Mouse (Mus musculus) heart, embryonic 15.5 days (tissue): ENCODE results near the gene Sod3. TPM values are rescaled to one million over a fixed set of nuclear protein-coding genes. Genes with fewer than 3 reads are reported as not detected.

Experiments
- ATAC-seq: fragments of 200-750 bp; cut with Nextera tagmentation; replicated peaks from 2 replicates; pipeline ENCODE4 v1.8.0; 2017; ENCODE audit warnings: low read depth, moderate TSS enrichment; ENCODE audit not compliant: insufficient number of reproducible peaks, insufficient read depth, low FRiP score
- H3K27ac ChIP-seq: fragments of 300-500 bp; sonication (generic); 2 replicates; pipeline ENCODE4 v1.5.1; 2015; ENCODE audit warnings: mild to moderate bottlenecking, inconsistent platforms
- H3K27me3 ChIP-seq: fragments of 300-500 bp; sonication (generic); 2 replicates; pipeline ENCODE4 v1.6.1; 2015; ENCODE audit warnings: inconsistent platforms
- H3K36me3 ChIP-seq: fragments of 300-500 bp; sonication (generic); 2 replicates; pipeline ENCODE4 v1.6.1; 2015; ENCODE audit warnings: mild to moderate bottlenecking, inconsistent platforms
- H3K4me1 ChIP-seq: fragments of 300-500 bp; sonication (generic); replicated peaks from 2 replicates; pipeline ENCODE4 v1.6.1; 2015; ENCODE audit warnings: inconsistent platforms
- H3K4me2 ChIP-seq: fragments of 300-500 bp; sonication (generic); 2 replicates; pipeline ENCODE4 v1.6.1; 2015; ENCODE audit warnings: inconsistent platforms, mild to moderate bottlenecking, moderate library complexity
- H3K4me3 ChIP-seq: fragments of 300-500 bp; sonication (generic); 2 replicates; pipeline ENCODE4 v1.5.1; 2015; ENCODE audit warnings: mild to moderate bottlenecking, inconsistent platforms
- H3K9ac ChIP-seq: fragments of 300-500 bp; sonication (generic); 2 replicates; pipeline ENCODE4 v1.6.1; 2015; ENCODE audit warnings: mild to moderate bottlenecking, inconsistent platforms
- H3K9me3 ChIP-seq: fragments of 300-500 bp; sonication (generic); replicated peaks from 2 replicates; pipeline ENCODE4 v1.6.1; 2016; ENCODE audit warnings: inconsistent platforms
- WGBS: fragments of 180-500 bp; shearing (Covaris S2); methylation state at CpG from one replicate; pipeline ENCODE4 v1.1.7; 2015; ENCODE audit warnings: mixed read lengths; 5-methylcytosine and 5-hydroxymethylcytosine counted together
- polyA plus RNA-seq: library from polyadenylated mRNA; unstranded; fragments of >200 nt; fragmentation: Nextera tagmentation; extraction: Ambion mirVana; gene quantifications from 2 replicates; pipeline ENCODE4 v1.2.1, GENCODE M21; 2015

Sod3 gene
- polyA plus RNA-seq, 1 experiment from 2014 or later, result 1.3 TPM

GRCm38 (mm10) chr5:52383748-52384147, 20.2 kb downstream of the Sod3 start:
- H3K9ac ChIP-seq, result no peak overlapping the region
- H3K4me1 ChIP-seq, result no peaks in the 10 kb centered on the region
- H3K9me3 ChIP-seq, result no peaks in the 10 kb centered on the region
- ATAC-seq, result no peak
- no peak overlapping the region for H3K4me2 ChIP-seq
- 74% methylated on average over 5 of the region's 5 CpGs for WGBS
- no peak overlapping the region for H3K27ac ChIP-seq
- H3K36me3 ChIP-seq, result no peaks in the 10 kb centered on the region
- H3K27me3 ChIP-seq, result no peaks in the 10 kb centered on the region
- no peak overlapping the region for H3K4me3 ChIP-seq

GRCm38 (mm10) chr5:52386016-52386415, 22.4 kb downstream of the Sod3 start:
- Histone ChIP-seq H3K9me3 (no peaks in the 10 kb centered on the region), H3K36me3 (peaks cover 7% of the 10 kb centered on the region; the same call in 1 of the 2 replicates), H3K9ac (no peak overlapping the region), H3K27ac (no peak overlapping the region), H3K4me3 (no peak overlapping the region), H3K4me1 (no peaks in the 10 kb centered on the region), H3K4me2 (no peak overlapping the region), H3K27me3 (no peaks in the 10 kb centered on the region)
- 51% methylated on average over 2 of the region's 2 CpGs for WGBS
- no peak for ATAC-seq

DNA sequence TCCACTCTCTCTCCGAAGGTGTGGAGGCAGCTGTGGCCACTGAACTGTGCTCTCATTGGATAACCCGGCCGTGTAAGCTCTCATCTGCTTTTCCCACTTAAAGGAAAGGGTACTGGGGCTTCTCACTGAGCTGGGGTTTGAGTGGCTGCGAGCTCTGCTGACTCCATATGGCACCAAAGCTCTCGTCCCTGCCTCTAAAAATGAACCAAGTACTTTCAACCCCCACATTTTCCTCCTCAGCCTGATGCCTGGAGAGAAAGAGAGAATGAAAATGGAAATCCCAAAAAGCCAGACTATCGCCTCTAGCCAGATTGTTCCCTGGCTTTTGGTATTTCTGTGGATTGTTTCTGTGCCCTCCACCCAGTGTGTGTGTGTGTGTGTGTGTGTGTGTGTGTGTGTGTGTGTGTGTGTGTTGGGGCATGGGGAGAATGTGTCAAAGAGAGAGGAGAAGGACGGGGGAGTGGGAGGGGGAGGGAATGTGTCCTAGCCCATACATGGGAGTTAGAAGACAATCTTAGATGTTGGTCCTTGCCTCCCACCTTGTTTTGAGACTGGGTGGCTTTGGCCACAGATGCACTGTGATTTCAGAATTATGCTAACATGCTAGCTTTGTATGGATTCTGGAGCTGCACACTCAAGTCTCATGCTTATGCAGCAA, 24.6 kb downstream of the Sod3 start:
- Histone ChIP-seq H3K9me3 (no peaks in the 10 kb centered on the region), H3K4me2 (no peak overlapping the region), H3K9ac (no peak overlapping the region), H3K4me1 (no peaks in the 10 kb centered on the region), H3K27me3 (no peaks in the 10 kb centered on the region), H3K36me3 (peaks cover 7% of the 10 kb centered on the region; the same call in 1 of the 2 replicates), H3K4me3 (no peak overlapping the region), H3K27ac (no peak overlapping the region)
- no peak for ATAC-seq
- WGBS, result 72% methylated on average over 7 of the region's 7 CpGs

DNA sequence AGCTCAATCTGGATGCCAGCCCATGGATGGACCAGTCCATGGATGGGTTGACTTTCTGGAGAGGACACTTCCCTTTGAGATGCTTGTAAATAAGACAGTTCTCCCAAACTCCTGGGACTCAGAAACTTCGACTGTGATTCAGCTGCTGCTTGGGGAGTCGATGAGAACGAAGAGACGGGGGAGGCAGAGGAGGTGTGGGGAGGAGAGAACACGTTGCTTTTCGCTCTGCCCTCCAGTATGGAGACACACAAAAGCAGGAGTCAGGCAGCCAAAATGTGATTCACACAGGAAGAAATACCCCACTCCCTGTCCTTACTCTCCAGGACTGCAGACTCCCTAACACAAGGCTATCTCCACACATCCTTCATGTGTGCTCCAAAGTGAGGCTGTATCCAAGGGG, 26.8 kb downstream of the Sod3 start:
- WGBS, result 88% methylated on average over 6 of the region's 6 CpGs
- H3K36me3 ChIP-seq, result peaks cover 7% of the 10 kb centered on the region; the same call in 1 of the 2 replicates
- H3K4me1 ChIP-seq, result no peaks in the 10 kb centered on the region
- H3K27me3 ChIP-seq, result no peaks in the 10 kb centered on the region
- no peak overlapping the region for H3K9ac ChIP-seq
- no peak overlapping the region for H3K27ac ChIP-seq
- no peak for ATAC-seq
- H3K4me3 ChIP-seq, result no peak overlapping the region
- no peaks in the 10 kb centered on the region for H3K9me3 ChIP-seq
- H3K4me2 ChIP-seq, result no peak overlapping the region

DNA sequence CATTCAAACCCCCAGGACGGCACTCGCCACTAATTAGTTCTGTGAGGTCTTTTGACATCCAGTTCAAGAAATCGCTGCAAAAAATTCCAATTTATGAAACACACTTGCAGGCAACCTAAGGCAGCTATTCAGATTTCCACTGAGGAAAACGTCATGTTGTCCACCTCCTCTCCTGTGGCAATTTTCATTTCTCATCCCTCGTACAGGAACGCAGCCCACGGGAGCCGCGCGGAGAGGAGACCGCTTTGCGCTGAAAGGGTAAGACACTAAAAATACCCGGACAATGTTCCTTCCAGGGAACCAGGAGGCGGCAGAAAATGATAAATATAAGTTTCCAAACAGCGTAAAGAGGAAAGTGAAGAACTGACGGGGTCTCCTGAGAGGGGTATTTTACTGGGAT, 27.9 kb downstream of the Sod3 start:
- Histone ChIP-seq H3K4me3 (no peak overlapping the region), H3K4me1 (no peaks in the 10 kb centered on the region), H3K36me3 (peaks cover 7% of the 10 kb centered on the region; the same call in 1 of the 2 replicates), H3K9me3 (no peaks in the 10 kb centered on the region), H3K27ac (no peak overlapping the region), H3K4me2 (no peak overlapping the region), H3K9ac (no peak overlapping the region), H3K27me3 (no peaks in the 10 kb centered on the region)
- ATAC-seq, result no peak
- 74% methylated on average over 16 of the region's 16 CpGs for whole genome bisulfite sequencing

DNA sequence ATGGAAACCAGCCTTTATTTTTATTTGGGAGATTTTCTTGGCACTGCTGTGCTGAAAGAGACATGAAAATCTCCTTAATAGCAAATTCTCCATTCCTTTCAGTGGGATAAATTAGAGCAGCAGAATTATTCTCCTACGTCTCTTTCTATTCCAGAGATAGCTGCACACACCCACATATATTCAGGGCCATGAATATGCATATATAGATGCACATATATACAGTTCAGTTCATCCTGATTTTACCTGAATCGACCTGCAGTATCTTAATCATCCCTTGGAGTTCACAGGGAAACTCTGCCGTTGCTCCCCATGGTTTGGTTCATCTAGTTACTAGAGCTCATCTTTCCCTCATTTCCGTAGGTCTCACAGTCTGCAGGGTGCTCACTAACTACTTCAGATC, 30.2 kb downstream of the Sod3 start:
- Histone ChIP-seq H3K4me1 (no peaks in the 10 kb centered on the region), H3K4me3 (no peak overlapping the region), H3K27me3 (no peaks in the 10 kb centered on the region), H3K36me3 (peaks cover 7% of the 10 kb centered on the region; the same call in 1 of the 2 replicates), H3K4me2 (no peak overlapping the region), H3K9me3 (no peaks in the 10 kb centered on the region), H3K27ac (no peak overlapping the region), H3K9ac (no peak overlapping the region)
- 80% methylated on average over 4 of the region's 4 CpGs for WGBS
- no peak for ATAC-seq

GRCm38 (mm10) chr5:52404373-52404772, 40.8 kb downstream of the Sod3 start:
- ATAC-seq, result no peak
- Histone ChIP-seq H3K4me1 (no peaks in the 10 kb centered on the region), H3K4me2 (no peak overlapping the region), H3K9ac (no peak overlapping the region), H3K27me3 (no peaks in the 10 kb centered on the region), H3K27ac (no peak overlapping the region), H3K36me3 (no peaks in the 10 kb centered on the region), H3K9me3 (no peaks in the 10 kb centered on the region), H3K4me3 (no peak overlapping the region)
- WGBS, result 81% methylated on average over 8 of the region's 8 CpGs

GRCm38 (mm10) chr5:52408668-52409315, 45.2 kb downstream of the Sod3 start:
- Histone ChIP-seq H3K9me3 (no peaks in the 10 kb centered on the region), H3K27me3 (no peaks in the 10 kb centered on the region), H3K4me3 (no peak overlapping the region), H3K27ac (no peak overlapping the region), H3K9ac (no peak overlapping the region), H3K36me3 (no peaks in the 10 kb centered on the region), H3K4me2 (no peak overlapping the region), H3K4me1 (no peaks in the 10 kb centered on the region)
- 59% methylated on average over 7 of the region's 7 CpGs for WGBS
- ATAC-seq, result 0 out of 2 replicates have a peak, but pooled peaks have one; percentile 8

GRCm38 (mm10) chr5:52410197-52410596, 46.6 kb downstream of the Sod3 start:
- Histone ChIP-seq H3K4me3 (no peak overlapping the region), H3K36me3 (no peaks in the 10 kb centered on the region), H3K27ac (no peak overlapping the region), H3K9ac (no peak overlapping the region), H3K4me2 (no peak overlapping the region), H3K9me3 (no peaks in the 10 kb centered on the region), H3K27me3 (no peaks in the 10 kb centered on the region), H3K4me1 (no peaks in the 10 kb centered on the region)
- no peak for ATAC-seq
- WGBS, result 86% methylated on average over 12 of the region's 12 CpGs

DNA sequence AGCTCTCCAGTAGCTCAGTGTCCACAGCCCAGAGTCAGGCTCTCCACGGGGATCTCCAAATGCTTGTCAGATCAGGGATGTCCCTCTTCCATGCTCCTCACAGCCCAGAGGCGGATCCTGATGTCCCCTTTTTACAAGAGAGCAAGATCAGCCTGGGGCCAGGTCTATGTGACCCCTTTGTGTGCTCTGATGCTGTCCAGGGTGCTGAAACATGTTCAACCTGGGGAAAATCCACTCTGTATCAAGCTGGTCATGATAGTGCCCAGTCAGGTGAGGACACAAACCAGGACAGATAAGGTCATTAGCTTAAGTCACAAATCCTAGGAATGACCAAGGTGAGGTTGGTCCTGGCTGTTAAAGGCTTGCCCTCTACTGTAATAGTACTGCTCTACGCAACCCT, 48.0 kb downstream of the Sod3 start:
- ATAC-seq, result no peak
- Histone ChIP-seq H3K9ac (no peak overlapping the region), H3K36me3 (no peaks in the 10 kb centered on the region), H3K9me3 (no peaks in the 10 kb centered on the region), H3K4me1 (no peaks in the 10 kb centered on the region), H3K4me2 (no peak overlapping the region), H3K4me3 (no peak overlapping the region), H3K27me3 (no peaks in the 10 kb centered on the region), H3K27ac (no peak overlapping the region)
- WGBS, result 56% methylated on average over 3 of the region's 3 CpGs

DNA sequence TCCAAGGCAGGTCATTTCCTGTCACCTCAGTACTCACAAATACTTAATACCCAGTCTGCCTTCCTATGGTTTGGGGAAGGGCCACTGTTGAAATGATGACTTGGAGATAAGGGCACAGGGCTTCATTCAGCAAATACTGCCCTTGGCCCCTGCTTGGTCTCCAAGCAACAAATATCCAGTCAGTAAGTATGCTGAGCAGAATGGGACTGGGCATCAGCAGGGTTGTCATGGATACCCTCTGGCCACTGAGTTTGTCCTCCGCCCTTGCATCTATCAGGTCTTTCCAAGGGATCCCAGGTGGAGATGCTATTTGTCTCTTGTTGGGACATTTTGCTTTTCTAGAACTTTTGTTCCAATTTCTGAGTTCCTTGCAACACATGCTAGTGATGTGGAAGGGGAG, 51.6 kb downstream of the Sod3 start:
- 81% methylated on average over 1 of the region's 1 CpGs for WGBS
- no peak overlapping the region for H3K4me2 ChIP-seq
- H3K4me1 ChIP-seq, result no peaks in the 10 kb centered on the region
- H3K36me3 ChIP-seq, result no peaks in the 10 kb centered on the region
- H3K9me3 ChIP-seq, result no peaks in the 10 kb centered on the region
- H3K9ac ChIP-seq, result no peak overlapping the region
- no peak overlapping the region for H3K27ac ChIP-seq
- H3K27me3 ChIP-seq, result no peaks in the 10 kb centered on the region
- no peak for ATAC-seq
- no peak overlapping the region for H3K4me3 ChIP-seq

DNA sequence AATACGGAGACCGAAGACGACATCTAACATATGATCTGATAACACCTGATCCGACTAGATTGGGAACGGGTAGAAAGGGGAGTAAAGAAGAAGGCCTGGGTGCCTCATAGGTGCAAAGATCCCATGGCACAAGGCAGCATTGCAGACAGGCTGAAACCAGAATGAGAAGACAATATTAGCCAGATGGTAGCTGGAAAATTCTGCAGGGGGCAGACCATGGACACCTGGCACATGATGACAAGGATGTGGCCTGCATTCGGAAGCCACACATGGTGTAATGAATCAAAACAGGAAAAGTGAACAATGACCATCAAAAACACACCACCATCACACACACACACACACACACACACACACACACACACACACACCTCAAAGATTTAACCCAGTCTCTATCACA, 52.3 kb downstream of the Sod3 start:
- no peaks in the 10 kb centered on the region for H3K4me1 ChIP-seq
- 74% methylated on average over 6 of the region's 6 CpGs for WGBS
- no peak for ATAC-seq

More for the DNA sequence above, 52.3 kb downstream of the Sod3 start:
- H3K4me3 ChIP-seq, result no peak overlapping the region
- H3K27ac ChIP-seq, result no peak overlapping the region
- H3K9me3 ChIP-seq, result no peaks in the 10 kb centered on the region
- no peaks in the 10 kb centered on the region for H3K36me3 ChIP-seq
- H3K27me3 ChIP-seq, result no peaks in the 10 kb centered on the region
- H3K9ac ChIP-seq, result no peak overlapping the region
- no peak overlapping the region for H3K4me2 ChIP-seq
